Mouse (Mus musculus) ovary, postnatal 10 days (tissue): Measurements from ENCODE around the gene Acox2.

ENCODE experiments used
- DNase-seq: peaks from one replicate; pipeline ENCODE4 v3.0.0; 2022; ENCODE audit warnings: low spot score

The Acox2 gene

DNA sequence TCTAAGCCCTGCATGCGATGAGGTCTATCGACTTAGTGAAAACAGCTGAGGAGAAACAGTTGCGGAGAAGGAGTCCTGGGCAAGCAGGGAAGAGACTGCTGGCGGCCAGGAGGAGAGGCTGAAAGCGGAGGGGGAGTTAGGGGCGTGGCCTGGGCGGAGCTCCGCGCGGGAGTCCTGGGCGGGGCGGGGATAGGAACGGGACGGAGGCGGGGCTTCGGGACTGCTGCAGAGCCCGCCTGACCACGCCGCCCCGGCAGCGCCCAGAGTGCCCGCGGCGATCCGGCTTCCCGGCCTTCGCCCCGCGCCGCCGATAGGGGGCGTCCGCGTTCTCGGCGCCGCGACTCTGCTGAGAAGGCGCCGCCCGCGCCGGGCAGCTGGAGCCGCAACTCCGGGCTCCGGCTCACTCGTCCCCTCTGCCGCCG lies 45.3 kb downstream of the Acox2 start, which contains the start of gene Kctd6:
Kctd6 (plus strand) TSS at position 338 of the 422 bp plus-strand sequence.
- DNase-seq = peak; percentile 96

DNA sequence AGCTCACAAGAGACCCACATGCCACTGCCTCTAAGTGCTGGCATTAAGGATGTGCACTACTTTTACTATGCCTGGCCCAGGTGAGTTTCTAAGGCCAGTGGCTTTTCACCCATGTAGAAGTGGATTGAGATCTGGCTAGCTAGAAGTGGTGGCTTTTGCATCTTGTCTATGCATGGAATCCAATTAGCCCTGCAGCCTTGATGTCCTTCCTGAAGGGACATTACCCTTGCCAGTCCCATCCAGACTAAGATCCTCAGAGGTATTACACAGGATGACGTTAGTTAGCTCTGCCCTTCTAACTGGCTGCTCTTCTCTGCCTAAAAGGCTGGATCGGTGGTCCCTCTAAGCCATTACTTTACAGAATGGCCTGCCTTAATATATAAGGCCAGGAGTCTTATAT lies 46.2 kb downstream of the Acox2 start:
- no peak for DNase-seq

DNA sequence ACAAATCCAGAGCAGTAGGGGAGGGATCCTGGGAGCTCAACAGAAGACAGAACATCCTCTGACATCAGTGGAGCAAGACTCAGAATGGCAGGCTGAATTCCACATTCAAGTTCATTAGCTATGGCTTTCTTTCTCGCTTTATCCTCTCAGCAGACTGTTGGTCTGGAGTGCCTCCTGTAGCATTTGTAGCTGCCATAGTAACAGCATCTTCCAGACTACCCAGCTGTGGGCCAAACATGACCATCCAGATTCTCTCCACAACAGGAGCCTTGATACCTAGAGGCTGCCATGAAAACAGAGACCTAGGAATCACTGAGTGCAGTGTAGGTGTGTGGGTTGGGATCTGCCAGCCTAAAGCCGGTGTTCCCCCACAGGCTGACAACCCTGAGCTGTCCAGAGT lies 49.3 kb downstream of the Acox2 start:
- DNase-seq = no peak

DNA sequence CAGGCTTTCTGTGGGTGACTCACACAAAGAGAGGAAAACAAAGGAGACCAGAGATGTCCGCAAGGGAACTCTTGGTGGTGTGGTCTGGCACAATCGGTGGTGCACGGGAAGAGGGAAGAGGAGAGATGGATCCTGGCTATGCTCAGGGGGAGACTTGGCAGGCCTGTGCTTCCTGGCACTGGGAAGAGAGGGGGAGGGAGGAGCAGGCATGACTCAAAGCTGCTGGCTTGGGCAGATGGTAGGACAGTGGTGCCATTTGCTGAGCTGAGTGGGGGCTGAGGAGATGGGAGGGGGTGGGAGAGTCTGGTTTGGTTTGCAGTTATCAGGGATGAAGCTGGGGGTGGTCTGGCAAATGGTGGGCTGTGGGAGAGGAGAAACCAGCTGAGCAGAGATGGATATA lies 50.3 kb downstream of the Acox2 start:
- no peak for DNase-seq

DNA sequence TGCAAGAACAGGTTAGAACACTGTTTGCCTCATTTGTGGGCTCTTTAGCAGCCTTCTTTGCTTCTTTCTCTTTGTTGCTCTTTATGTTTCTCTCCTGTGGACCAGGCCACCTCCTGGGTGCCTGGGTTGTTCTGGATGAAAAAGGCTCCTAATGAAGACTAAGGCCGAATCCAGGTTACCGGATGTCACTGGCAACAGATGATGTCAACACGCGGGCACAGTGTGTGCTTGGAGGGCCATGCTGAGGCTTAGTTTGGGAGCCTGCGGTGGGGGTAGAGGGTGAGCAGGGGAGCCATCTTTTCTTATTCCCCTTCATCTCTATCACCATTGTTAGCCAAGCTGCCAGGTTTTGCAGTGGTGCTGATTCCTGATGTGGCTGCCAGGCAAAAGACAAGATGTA lies 51.6 kb downstream of the Acox2 start:
- DNase-seq = no peak

DNA sequence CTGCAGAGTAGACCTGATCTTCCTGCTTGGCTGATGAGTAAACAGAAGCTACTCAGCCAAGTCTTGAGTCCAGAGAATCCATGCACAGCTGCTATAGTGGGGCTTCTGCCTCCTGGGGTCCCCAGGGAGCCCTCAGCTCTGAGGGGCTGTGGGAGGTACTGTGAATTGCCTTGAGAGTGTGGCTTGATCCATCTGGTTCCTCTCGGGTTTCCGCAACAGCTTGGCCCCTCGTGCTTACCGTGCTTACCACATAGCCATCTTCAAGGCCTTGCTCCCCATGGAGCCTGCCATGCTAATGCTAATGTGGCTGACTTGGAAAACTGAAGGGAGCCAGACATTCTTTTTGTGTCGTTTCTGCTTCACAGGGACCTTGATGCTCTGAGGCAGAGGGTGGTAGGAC lies 52.0 kb downstream of the Acox2 start:
- no peak for DNase-seq

DNA sequence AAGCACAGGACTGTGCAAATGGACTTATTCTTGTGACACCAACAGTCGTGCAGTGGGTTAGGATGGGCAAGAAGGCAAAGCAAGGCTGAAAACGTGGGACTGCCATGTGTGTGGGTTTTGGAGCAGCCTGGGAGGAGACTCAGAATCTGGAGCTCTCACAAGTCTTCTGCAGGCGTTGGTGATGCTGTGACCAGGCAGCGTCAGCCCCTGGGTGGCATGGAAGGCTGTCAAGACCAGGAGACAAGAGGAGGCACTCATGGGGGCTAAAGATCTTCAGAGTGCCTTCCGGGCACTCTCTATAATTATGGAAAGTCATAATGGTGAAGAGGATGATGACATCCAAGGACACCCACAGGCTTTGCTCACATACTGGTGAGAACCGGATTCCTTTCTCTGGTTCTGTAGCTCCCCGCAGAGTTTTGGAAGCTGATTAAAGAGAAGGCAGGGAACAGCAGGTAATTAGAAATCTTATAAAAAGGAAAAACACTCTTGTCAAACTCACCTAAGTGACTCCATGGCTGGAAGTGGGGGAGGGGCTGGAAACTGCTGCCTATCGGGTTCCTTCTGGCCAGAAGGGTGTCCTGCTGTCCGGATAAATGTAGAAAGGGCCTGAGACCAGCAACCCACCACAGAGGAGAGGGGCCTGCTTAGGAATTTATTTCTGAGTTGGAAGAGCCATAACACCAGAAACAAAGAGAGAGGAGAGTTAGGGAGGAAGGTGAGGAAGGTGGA lies 52.8 kb downstream of the Acox2 start:
- DNase-seq = no peak

DNA sequence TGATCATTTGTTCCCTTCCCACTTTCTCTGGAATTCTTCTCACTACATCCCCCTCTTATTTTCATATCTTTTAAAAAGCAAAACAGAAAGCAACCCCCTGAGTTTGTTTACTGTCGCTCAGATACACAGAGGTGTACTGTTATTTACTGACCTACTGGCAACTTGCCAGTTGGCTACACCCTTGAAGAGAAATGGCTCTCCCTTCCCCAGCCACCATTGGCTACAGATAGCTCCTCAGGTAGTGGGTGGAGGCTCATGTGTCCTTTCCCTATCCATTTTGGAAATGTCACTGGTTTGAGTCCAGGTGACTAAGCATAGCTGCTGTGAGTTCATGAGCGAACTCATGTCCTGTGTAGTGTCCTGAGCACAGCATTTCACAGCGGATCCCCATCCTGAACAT lies 57.4 kb downstream of the Acox2 start:
- DNase-seq = no peak

DNA sequence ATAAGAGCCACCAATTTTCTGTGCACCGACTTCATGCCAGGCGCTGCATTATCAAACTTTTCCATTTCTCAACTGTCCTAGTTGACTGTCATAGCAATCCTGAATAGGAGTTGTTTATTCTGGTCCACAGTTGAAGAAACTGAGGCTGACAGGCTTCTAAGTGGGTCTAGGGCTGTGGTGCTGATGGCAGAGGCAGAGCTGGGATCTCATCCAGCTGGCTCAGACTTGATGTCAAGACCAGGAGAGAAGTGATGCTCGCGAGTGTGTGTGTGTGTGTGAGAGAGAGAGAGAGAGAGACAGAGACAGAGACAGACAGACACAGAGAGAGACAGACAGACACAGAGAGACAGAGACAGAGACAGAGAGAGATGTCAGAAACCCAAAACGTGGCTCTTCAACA lies 58.4 kb downstream of the Acox2 start:
- DNase-seq = no peak

DNA sequence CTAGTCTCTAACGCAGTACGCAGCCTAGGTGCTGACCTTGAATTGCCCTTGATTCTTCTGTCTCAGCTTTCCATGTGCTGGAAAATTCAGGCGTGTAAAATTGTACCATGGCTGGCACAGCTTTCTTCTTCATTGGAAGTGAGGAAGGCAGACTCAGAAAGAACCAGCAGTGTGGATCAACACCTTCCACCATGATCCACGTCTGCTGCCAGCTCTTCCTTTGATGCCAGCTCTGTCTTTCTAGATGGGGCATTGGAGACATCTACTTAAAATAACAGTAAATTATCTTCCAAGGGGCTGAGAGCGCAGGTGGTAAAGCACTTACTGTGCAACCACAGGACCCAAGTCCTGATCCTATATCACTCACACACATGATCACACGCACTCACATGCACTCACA lies 66.4 kb downstream of the Acox2 start:
- DNase-seq = no peak

DNA sequence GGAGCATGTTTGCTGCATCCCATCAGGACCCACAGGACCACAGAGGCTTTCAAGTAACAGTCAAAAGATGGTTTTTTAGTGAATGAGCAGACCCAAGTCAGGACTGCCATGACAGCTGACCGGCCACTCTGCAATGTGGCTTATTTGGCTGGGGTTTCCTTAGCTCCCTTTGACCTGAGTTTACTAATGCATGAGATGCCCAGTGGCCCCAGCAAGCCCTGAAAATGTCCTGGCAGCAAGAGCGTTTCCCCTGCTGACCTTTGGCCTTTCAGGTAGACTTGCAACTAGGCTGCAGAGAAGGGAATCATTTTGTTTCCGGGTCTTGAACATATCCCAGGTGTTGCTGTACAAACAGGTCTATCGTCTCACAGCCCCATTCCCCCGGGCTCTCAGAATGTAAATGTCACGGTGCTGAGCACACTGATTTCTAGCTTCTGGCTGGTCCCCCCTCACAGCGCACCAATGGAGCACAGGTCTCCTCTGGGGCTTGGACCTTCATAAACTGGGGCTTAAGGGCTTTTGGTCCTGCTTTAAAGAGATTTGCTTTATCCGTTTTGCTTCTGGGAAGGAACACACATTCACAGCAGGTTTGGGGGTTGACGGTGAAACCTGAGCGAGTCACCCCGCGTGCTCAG lies 67.7 kb downstream of the Acox2 start:
- no peak for DNase-seq

DNA sequence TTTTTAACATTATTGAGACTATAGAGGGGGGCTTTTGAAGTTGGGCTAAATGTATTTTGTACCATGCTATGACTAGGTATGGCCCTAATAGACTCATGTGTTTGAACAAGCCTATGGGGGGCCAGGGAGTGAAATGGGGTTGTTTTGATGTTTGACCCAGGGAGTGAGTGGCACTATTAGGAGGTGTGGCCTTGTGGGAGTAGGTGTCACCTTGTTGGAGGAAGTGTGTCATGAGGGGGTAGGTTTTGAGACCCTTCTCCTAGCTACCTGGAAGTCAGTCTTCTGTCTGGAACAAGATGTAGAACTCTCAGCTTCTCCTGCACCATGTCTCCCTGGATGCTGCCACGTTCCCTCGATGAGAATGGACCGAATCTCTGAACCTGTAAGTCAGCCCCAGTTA lies 68.6 kb downstream of the Acox2 start:
- no peak for DNase-seq

DNA sequence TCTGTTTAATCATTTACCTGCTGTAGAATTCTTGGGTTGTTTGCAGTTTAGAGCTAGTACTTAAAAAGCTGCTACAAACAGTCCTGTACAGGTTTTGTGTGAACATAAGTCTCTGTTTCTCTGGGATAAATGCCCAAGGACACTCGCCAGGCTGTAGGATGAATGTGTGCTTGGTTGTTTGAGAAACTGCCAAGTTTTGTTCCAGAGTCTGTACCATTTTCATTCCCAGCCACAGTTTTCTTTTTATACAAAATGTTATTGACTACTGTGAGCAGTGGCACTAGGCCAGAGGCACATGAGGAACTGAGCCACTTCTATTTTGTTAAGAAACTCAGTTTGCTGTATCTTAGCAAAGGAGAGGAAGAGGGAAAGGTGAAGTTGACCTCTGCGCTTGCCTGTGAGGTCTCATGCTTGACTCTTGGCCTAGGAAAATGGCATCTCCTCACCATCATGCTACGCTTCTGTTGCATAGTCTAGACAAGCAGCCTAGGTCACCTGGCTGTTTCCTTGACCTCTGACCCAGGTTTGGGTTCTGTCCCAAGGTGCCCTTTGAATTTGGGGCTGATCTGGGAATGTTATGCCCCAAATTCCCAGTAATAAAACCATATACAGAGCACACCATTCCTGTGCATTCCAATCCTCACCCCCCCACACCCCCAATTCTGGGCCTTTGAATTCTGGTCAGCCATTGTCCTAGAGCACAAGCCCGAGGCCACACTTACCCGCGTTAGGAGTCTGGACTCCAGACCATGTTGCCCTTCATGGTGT lies 72.7 kb downstream of the Acox2 start:
- no peak for DNase-seq

DNA sequence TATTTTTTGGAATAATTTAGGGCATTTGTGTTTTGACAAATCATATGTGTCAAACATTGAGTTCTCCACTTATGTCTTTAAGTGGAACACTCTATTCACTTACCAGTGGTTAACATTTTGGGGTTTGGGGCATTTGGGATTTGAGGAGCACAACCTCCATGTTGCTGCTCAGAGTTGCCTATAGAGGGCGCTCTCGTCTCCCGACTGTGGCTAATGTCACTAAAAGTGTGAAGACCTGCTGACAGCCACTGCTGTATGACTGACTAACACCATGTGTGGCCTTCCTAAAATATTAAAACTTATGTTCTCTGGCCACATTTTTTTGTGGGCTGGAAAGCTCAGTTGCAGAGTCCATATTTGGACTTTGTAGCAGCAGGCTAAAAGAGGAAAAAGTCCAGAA lies 75.8 kb downstream of the Acox2 start:
- DNase-seq = no peak

DNA sequence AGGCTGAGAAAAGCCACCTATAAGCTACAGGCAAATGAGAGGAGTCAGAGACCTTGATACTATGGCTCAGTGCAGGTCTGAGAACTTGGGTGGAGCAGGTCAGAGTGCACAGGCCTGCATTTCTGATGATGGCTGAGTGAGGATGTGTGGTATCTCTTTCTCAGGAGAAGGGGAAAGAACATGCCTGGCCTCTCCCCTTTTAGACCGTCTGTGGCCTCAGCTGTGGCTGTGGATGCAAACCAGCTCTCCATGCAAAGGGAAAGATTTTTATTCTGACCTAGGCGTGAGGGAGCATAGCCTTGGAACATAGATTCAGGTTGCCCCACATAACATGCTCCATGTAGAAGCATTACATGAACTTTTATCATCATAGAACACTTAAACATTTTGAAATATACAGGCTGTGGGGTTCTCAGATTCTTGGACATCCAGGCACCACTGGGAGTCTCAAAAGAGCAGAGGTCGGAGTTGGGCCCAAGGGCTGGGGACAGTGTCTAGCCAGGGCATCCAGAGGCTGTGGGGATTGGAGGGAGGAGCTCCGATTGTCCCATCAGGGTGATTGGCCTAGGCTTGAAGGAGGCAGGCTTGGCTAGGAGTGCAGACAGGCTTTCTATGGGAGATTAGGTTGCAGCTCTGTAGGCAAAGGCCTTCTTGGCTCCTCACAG lies 78.7 kb downstream of the Acox2 start:
- no peak for DNase-seq

DNA sequence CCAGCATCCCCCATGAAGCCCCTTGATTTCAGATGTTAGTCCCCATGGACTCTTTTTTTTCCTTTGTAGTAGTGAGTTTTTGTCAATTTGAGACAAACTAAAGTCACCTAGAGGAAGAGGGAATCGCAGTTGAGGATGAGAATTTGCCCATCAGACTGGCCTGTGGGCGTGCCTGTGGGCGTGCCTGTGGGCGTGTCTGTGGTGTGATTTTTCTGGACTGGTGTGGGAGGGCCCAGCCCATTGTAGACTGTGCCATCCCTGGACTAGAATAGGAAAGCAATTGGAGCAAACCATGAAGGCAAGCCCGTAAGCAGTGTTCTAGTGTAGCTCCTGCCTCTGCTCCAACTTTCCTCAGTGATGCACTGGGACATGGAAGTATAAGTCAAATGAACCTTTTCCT lies 82.9 kb downstream of the Acox2 start:
- DNase-seq = no peak
